Mouse (Mus musculus) ES-Bruce4 (cell line): ENCODE data around the gene Card19. TPM values are rescaled to one million over a fixed set of nuclear protein-coding genes. Genes with fewer than 3 reads are reported as not detected.
A peak's percentile ranks its signal among the peaks of the same experiment; 100 is the strongest.

Source experiments
- H3K27ac ChIP-seq: 2 replicates; pipeline ENCODE4 v1.5.1; 2012; ENCODE audit warnings: low read length, inconsistent platforms; ENCODE audit not compliant: insufficient read depth
- H3K27me3 ChIP-seq: 2 replicates; pipeline ENCODE4 v1.6.1; 2012; ENCODE audit warnings: mild to moderate bottlenecking, low read length, inconsistent platforms; ENCODE audit not compliant: control insufficient read depth, poor library complexity, insufficient read depth, severe bottlenecking
- H3K36me3 ChIP-seq: 2 replicates; pipeline ENCODE4 v1.6.1; 2012; ENCODE audit warnings: inconsistent platforms, mild to moderate bottlenecking, low read length, moderate library complexity; ENCODE audit not compliant: control insufficient read depth, poor library complexity, insufficient read depth, severe bottlenecking
- H3K4me1 ChIP-seq: one replicate; pipeline ENCODE4 v1.8.1; 2011; ENCODE audit warnings: low read length; ENCODE audit not compliant: control insufficient read depth, insufficient read depth
- H3K4me3 ChIP-seq: 2 replicates; pipeline ENCODE4 v1.5.1; 2011; ENCODE audit warnings: low read depth, mild to moderate bottlenecking, low read length
- H3K9ac ChIP-seq: 2 replicates; pipeline ENCODE4 v1.6.1; 2012; ENCODE audit warnings: low read depth, mild to moderate bottlenecking, inconsistent platforms; ENCODE audit not compliant: poor library complexity, severe bottlenecking
- H3K9me3 ChIP-seq: replicated peaks from 2 replicates; pipeline ENCODE4 v1.6.1; 2012; ENCODE audit warnings: mild to moderate bottlenecking, low read length, inconsistent platforms; ENCODE audit not compliant: control insufficient read depth, poor library complexity, insufficient read depth, severe bottlenecking
- CTCF ChIP-seq: IDR thresholded peaks from one replicate; pipeline ENCODE4 v1.8.1; 2011; ENCODE audit warnings: low read depth, low read length
- EP300 ChIP-seq: IDR thresholded peaks from 2 replicates; pipeline ENCODE4 v1.6.1; 2011; ENCODE audit warnings: low read depth, low read length; ENCODE audit not compliant: insufficient read depth
- POLR2A ChIP-seq: IDR thresholded peaks from one replicate; pipeline ENCODE4 v1.8.1; 2011; ENCODE audit warnings: low read length; ENCODE audit not compliant: insufficient read depth
- polyA plus RNA-seq: library from polyadenylated mRNA; stranded (reverse); fragments of >200 nt; gene quantifications from 2 replicates; pipeline ENCODE4 v1.2.4, GENCODE M21; 2011; ENCODE audit warnings: low read depth; ENCODE audit not compliant: missing spikeins, insufficient read depth, insufficient read length

Gene Card19
- polyA plus RNA-seq, 1 experiment: 22.1 TPM

DNA sequence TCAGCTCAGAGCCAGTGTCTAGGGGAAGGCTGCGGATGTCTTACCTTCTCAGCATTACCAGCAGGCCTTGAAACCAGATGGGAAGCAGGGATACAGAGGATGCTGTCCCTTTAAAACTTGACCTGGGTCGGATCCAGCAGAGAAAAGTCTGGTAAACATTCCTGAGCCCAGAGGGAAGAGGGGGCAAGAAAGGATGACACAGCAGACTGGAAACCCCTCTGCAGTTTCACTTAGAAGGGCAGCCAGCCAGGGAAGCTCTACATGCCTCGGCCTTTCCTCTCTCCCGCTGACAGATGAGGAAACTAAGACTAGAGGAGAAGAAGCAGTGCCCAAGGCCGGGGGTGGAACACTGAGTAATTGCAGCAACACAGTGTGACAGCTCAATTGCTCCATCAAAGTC, 32.2 kb downstream of the Card19 start:
- TF ChIP-seq POLR2A (no peak), CTCF (no peak), EP300 (no peak)
- Histone ChIP-seq H3K36me3 (no peaks in the 10 kb centered on the region), H3K9me3 (no peaks in the 10 kb centered on the region), H3K27ac (no peak overlapping the region), H3K9ac (no peak overlapping the region), H3K4me3 (no peak overlapping the region), H3K4me1 (peaks cover 13% of the 10 kb centered on the region), H3K27me3 (no peaks in the 10 kb centered on the region)

GRCm38 (mm10) chr13:49183161-49183560, 32.7 kb downstream of the Card19 start:
- Histone ChIP-seq H3K27me3 (no peaks in the 10 kb centered on the region), H3K9ac (no peak overlapping the region), H3K9me3 (no peaks in the 10 kb centered on the region), H3K36me3 (no peaks in the 10 kb centered on the region), H3K4me3 (no peak overlapping the region), H3K27ac (no peak overlapping the region), H3K4me1 (peaks cover 13% of the 10 kb centered on the region)
- TF ChIP-seq POLR2A (no peak), CTCF (no peak), EP300 (no peak)

GRCm38 (mm10) chr13:49181411-49181984, 34.3 kb downstream of the Card19 start:
- Histone ChIP-seq H3K4me1 (peaks cover 13% of the 10 kb centered on the region), H3K27me3 (no peaks in the 10 kb centered on the region), H3K4me3 (no peak overlapping the region), H3K27ac (no peak overlapping the region), H3K9ac (no peak overlapping the region), H3K36me3 (no peaks in the 10 kb centered on the region), H3K9me3 (no peaks in the 10 kb centered on the region)
- TF ChIP-seq CTCF (no peak), POLR2A (no peak), EP300 (peak; percentile 98)

- H3K36me3 ChIP-seq: no peaks in the 10 kb centered on the region
- H3K27me3 ChIP-seq: no peaks in the 10 kb centered on the region
- no peak overlapping the region for H3K27ac ChIP-seq
- H3K4me1 ChIP-seq: peaks cover 13% of the 10 kb centered on the region
- TF ChIP-seq POLR2A (no peak), EP300 (no peak), CTCF (no peak)
- no peak overlapping the region for H3K4me3 ChIP-seq
- no peak overlapping the region for H3K9ac ChIP-seq
- H3K9me3 ChIP-seq: no peaks in the 10 kb centered on the region
These were observed 35.1 kb downstream of the Card19 start for GRCm38 (mm10) chr13:49180691-49181090.

DNA sequence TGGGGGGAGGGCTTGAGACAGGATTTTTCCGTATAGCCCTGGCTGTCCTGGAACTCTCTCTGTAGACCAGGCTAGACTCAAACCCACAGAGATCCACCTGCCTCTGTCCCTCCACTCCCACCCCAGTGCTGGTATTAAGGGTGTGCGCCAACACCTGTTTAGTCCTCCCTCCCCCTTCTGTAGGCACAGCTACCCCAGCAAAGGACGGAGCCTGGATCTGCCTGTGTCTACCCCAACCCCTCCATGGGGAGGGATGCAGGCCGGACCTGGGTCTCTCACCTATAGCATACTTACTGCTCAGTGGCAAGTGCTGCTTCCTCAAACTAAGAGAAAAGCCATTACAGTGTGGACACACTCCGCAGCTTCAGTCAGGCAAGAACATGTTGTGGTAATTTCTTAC, 35.6 kb downstream of the Card19 start:
- no peaks in the 10 kb centered on the region for H3K9me3 ChIP-seq
- H3K4me3 ChIP-seq: no peak overlapping the region
- no peaks in the 10 kb centered on the region for H3K27me3 ChIP-seq
- TF ChIP-seq CTCF (no peak), POLR2A (no peak), EP300 (no peak)
- H3K27ac ChIP-seq: no peak overlapping the region
- peaks cover 13% of the 10 kb centered on the region for H3K4me1 ChIP-seq
- no peaks in the 10 kb centered on the region for H3K36me3 ChIP-seq
- H3K9ac ChIP-seq: no peak overlapping the region

GRCm38 (mm10) chr13:49178839-49179585, 36.8 kb downstream of the Card19 start:
- H3K27ac ChIP-seq: no peak overlapping the region
- no peak overlapping the region for H3K4me3 ChIP-seq
- no peaks in the 10 kb centered on the region for H3K36me3 ChIP-seq
- no peaks in the 10 kb centered on the region for H3K9me3 ChIP-seq
- H3K9ac ChIP-seq: no peak overlapping the region
- H3K4me1 ChIP-seq: peaks cover 13% of the 10 kb centered on the region
- H3K27me3 ChIP-seq: no peaks in the 10 kb centered on the region
- TF ChIP-seq EP300 (no peak), CTCF (no peak), POLR2A (no peak)
